Mouse (Mus musculus) granulocyte monocyte progenitor cell, adult 5-6 weeks (primary cell): ENCODE results near the gene Pfdn5. TPM values are rescaled to one million over a fixed set of nuclear protein-coding genes. Genes with fewer than 3 reads are reported as not detected.
"Not testable (repeated sequence)": the region's sequence is repeated elsewhere in the genome, so short reads cannot be mapped to it uniquely, and the experiment has no call there.

Experiments
- ATAC-seq: replicated peaks from 2 replicates; pipeline ENCODE4 v1.8.0; 2016; ENCODE audit warnings: mild to moderate bottlenecking, moderate TSS enrichment, inconsistent platforms; ENCODE audit not compliant: poor library complexity, severe bottlenecking
- total RNA-seq, 2 experiments: library from RNA; stranded (forward) in 1 of 2; stranded (reverse) in 1 of 2; fragments of 200-712, 200-1000 nt in 1 of 2; fragments of >200 nt in 1 of 2; fragmentation: Nextera tagmentation in 1 of 2; gene quantifications; 2 replicates each; pipeline ENCODE4 v1.2.3; 2014 to 2017

Pfdn5 gene
- total RNA-seq, 2 experiments from 2014 or later, result 299 to 404 TPM

- peak; percentile 96 for ATAC-seq
These were observed 5.7 kb downstream of the Pfdn5 start, which contains the start of gene Myg1 for GRCm38 (mm10) chr15:102331610-102332015. Myg1 (plus strand) TSS chr15:102331709.

- no peak for ATAC-seq
These were observed 9.3 kb downstream of the Pfdn5 start for GRCm38 (mm10) chr15:102335254-102335653.

- not testable (repeated sequence) for ATAC-seq
These were observed 10.0 kb downstream of the Pfdn5 start for GRCm38 (mm10) chr15:102335925-102336324.

- no peak for ATAC-seq
These were observed 11.0 kb downstream of the Pfdn5 start for GRCm38 (mm10) chr15:102336946-102337345.

GRCm38 (mm10) chr15:102339612-102340011 is 13.7 kb downstream of the Pfdn5 start:
- ATAC-seq, result no peak

- ATAC-seq, result peak; percentile 74
These were observed 15.7 kb downstream of the Pfdn5 start for GRCm38 (mm10) chr15:102341580-102341979.

- no peak for ATAC-seq
These were observed 18.6 kb downstream of the Pfdn5 start for GRCm38 (mm10) chr15:102344490-102344889.

GRCm38 (mm10) chr15:102346444-102346843 is 20.5 kb downstream of the Pfdn5 start:
- no peak for ATAC-seq

- ATAC-seq, result peak; percentile 95
These were observed 24.4 kb downstream of the Pfdn5 start, which contains the start of gene Aaas for GRCm38 (mm10) chr15:102350138-102350941. Aaas (minus strand) TSS chr15:102350771.

GRCm38 (mm10) chr15:102350942-102351291 is 25.0 kb downstream of the Pfdn5 start:
- ATAC-seq, result peak; percentile 12

- ATAC-seq, result no peak
These were observed 26.3 kb downstream of the Pfdn5 start for GRCm38 (mm10) chr15:102352177-102352576.

GRCm38 (mm10) chr15:102353986-102354385 is 28.1 kb downstream of the Pfdn5 start:
- ATAC-seq, result no peak

- ATAC-seq, result 0 out of 2 replicates have a peak, but pooled peaks have one; percentile 23
These were observed 29.4 kb downstream of the Pfdn5 start for GRCm38 (mm10) chr15:102355134-102355870.

- peak; percentile 18; the same call in 1 of the 2 replicates for ATAC-seq
These were observed 30.0 kb downstream of the Pfdn5 start for GRCm38 (mm10) chr15:102355871-102356441.

- ATAC-seq, result no peak
These were observed 30.8 kb downstream of the Pfdn5 start for GRCm38 (mm10) chr15:102356501-102357325.

- ATAC-seq, result peak; percentile 21; the same call in 1 of the 2 replicates
These were observed 32.2 kb downstream of the Pfdn5 start for GRCm38 (mm10) chr15:102358126-102358525.

- ATAC-seq, result no peak
These were observed 32.9 kb downstream of the Pfdn5 start for GRCm38 (mm10) chr15:102358834-102359233.

- ATAC-seq, result peak; percentile 23; the same call in 1 of the 2 replicates
These were observed 36.7 kb downstream of the Pfdn5 start for GRCm38 (mm10) chr15:102362648-102363047.

GRCm38 (mm10) chr15:102364678-102365077 is 38.8 kb downstream of the Pfdn5 start:
- peak; percentile 44; the same call in 1 of the 2 replicates for ATAC-seq

GRCm38 (mm10) chr15:102366238-102366637 is 40.3 kb downstream of the Pfdn5 start:
- no peak for ATAC-seq
